8 mouse cellular contexts compared by ENCODE assay signal in the genomic region with DNA sequence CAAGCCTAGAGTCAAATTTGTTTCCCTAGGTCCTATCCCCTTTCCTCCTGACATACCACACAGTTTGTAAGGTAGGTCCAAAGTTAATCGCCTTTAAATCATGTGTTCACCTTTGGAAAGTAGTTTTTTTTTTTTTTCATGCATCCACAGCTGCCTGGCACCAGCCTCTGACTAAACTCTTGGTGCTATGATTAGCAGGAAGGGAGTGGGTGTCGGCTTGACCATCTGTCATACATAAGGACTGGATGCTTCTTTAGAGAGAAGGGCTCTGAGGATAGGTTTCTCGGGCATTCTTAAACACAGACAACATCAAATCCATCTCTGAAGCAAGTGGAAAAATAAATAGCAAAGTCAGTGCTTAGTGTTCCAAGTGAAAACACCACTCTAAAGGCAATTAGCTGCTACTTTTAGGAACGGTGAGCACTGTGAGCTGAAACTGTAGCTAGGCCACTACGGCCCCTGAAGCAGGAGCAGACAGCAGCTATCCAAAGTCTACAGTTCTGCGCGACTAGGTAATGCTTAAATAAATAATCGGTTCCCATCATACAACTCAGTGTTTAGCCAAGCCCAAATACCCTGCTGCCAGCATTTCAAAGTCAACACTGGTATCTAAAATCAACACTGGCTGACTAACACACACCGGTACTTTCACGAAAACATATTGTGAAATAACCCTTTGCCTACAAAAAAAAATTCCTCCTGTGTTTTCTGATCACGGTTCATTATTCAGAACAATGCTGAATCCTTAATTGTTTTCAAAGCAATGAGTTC. TPM values are rescaled to one million over a fixed set of nuclear protein-coding genes. Genes with fewer than 3 reads are reported as not detected.
DNase-seq lines count a peak whose midpoint lies in the region; ATAC-seq and TF ChIP-seq lines count a peak whose summit lies in the region.

No protein-coding gene starts in this region.

- no peaks in the 10 kb centered on the region for H3K27me3 ChIP-seq in intestine, postnatal 0 days (replicated peaks; ENCODE audit: control insufficient read depth, insufficient read depth, low read length)
- H3K27me3 ChIP-seq in lung, embryonic 14.5 days (ENCODE audit: insufficient read depth, low read length): no peaks in the 10 kb centered on the region

- intact Hi-C loops in gastrocnemius, postnatal 36 days (cut with DNase I): no loop called here

- no peaks in the 10 kb centered on the region for H3K36me3 ChIP-seq in intestine, postnatal 0 days (ENCODE audit: control insufficient read depth, insufficient read depth)
- H3K36me3 ChIP-seq in lung, embryonic 14.5 days (ENCODE audit: insufficient read depth): no peaks in the 10 kb centered on the region

- WGBS in intestine, postnatal 0 days: 23% methylated on average over 11 of the region's 11 CpGs
- 16% methylated on average over 11 of the region's 11 CpGs for WGBS in lung, embryonic 14.5 days

- no peak overlapping the region for H3K4me3 ChIP-seq in intestine, postnatal 0 days (ENCODE audit: low read depth, low read length)
- no peak overlapping the region for H3K4me3 ChIP-seq in lung, embryonic 14.5 days (ENCODE audit: low read depth, low read length)

- no peak overlapping the region for H3K9ac ChIP-seq in intestine, postnatal 0 days (ENCODE audit: low read depth, low read length)
- H3K9ac ChIP-seq in lung, embryonic 14.5 days: no peak overlapping the region

- H3K9me3 ChIP-seq in intestine, postnatal 0 days (ENCODE audit: control insufficient read depth): no peaks in the 10 kb centered on the region
- H3K9me3 ChIP-seq in lung, embryonic 14.5 days (ENCODE audit: low read depth, low read length): no peaks in the 10 kb centered on the region

- peak; percentile 88 for ATAC-seq in intestine, postnatal 0 days
- peak; percentile 90 for ATAC-seq in lung, embryonic 14.5 days (ENCODE audit: insufficient read depth)
- no peak for ATAC-seq in megakaryocyte-erythroid progenitor cell, adult 5-6 weeks (replicated peaks; ENCODE audit: low FRiP score, low TSS enrichment, poor library complexity, severe bottlenecking)

- no peak overlapping the region for H3K27ac ChIP-seq in intestine, postnatal 0 days (ENCODE audit: low read depth, low read length)
- H3K27ac ChIP-seq in lung, embryonic 14.5 days (ENCODE audit: low read depth): peak overlapping the region; percentile 84

- TF ChIP-seq CTCF in intestine, postnatal 0 days (IDR thresholded peaks at IDR 0.05; ENCODE audit: low read depth): no peak
- no peak for TF ChIP-seq CTCF in lung, embryonic 14.5 days (IDR thresholded peaks at IDR 0.05; ENCODE audit: low read depth)

- H3K4me1 ChIP-seq in intestine, postnatal 0 days (replicated peaks; ENCODE audit: control insufficient read depth, insufficient read depth, low read length): no peaks in the 10 kb centered on the region
- H3K4me1 ChIP-seq in lung, embryonic 14.5 days (ENCODE audit: insufficient read depth): no peaks in the 10 kb centered on the region

- peak; percentile 55 for DNase-seq in right cerebral cortex, adult 18-20 months
- no peak for DNase-seq in right cerebral cortex, postnatal 4 days
- peak; percentile 39 for DNase-seq in lung, embryonic 14.5 days
- DNase-seq in yolk sac, embryonic 10.5 days (ENCODE audit: low spot score): peak; percentile 70
- DNase-seq in kidney, adult 8-10 months: no peak
- DNase-seq in gastrocnemius, postnatal 36 days: no peak

- no peak overlapping the region for H3K4me2 ChIP-seq in intestine, postnatal 0 days (replicated peaks; ENCODE audit: low read depth)
- 0 out of 2 replicates have a peak overlapping the region, but pooled peaks have one; percentile 3 for H3K4me2 ChIP-seq in lung, embryonic 14.5 days

RNA-seq across cellular contexts. Expression of a gene that starts 42.2 kb away (rescaled TPM):
- 94.5 and 101 TPM in 2 replicates for polyA plus RNA-seq in intestine, postnatal 0 days (2015; fragmentation: Nextera tagmentation; extraction: Ambion mirVana)
- 53.8 and 60.9 TPM in 2 replicates for polyA plus RNA-seq in lung, embryonic 14.5 days (2014; fragmentation: Nextera tagmentation; extraction: Ambion mirVana)
- total RNA-seq in gastrocnemius, postnatal 36 days (2021): 10 to 100 TPM; 18.9 TPM
- not detected in 2 replicates for total RNA-seq in megakaryocyte-erythroid progenitor cell, adult 5-6 weeks (2014; fragmentation: Nextera tagmentation)
- not detected in 2 replicates for total RNA-seq in megakaryocyte-erythroid progenitor cell, adult 5-6 weeks (2017)

Comparison
In these comparisons a context has a peak if more than half of its experiments do, and no peak if none do; other contexts are left out.
1. DNase-seq: peak in right cerebral cortex, adult 18-20 months (single experiment), lung, embryonic 14.5 days (single experiment) and yolk sac, embryonic 10.5 days (single experiment); none in right cerebral cortex, postnatal 4 days (single experiment), kidney, adult 8-10 months (0 of 2) and gastrocnemius, postnatal 36 days (0 of 2).
2. RNA of a gene that starts 42.2 kb away (total RNA-seq): 18.9 TPM in gastrocnemius, postnatal 36 days; not detected in megakaryocyte-erythroid progenitor cell, adult 5-6 weeks; every median in the first group is over 10 times any median in the second.